Mouse (Mus musculus) splenic B cell, adult 2 months (primary cell): ENCODE results near the gene Lsm2.
"Not testable (repeated sequence)": the region's sequence is repeated elsewhere in the genome, so short reads cannot be mapped to it uniquely, and the experiment has no call there.

ENCODE experiments used
- DNase-seq: peaks from one replicate; pipeline ENCODE4 v3.0.0-alpha.2; 2011; ENCODE audit warnings: low read depth, low spot score
- H3K27me3 ChIP-seq: 2 replicates; pipeline ENCODE4 v1.6.1; 2012; ENCODE audit warnings: mild to moderate bottlenecking, low read length, moderate library complexity, mixed read lengths; ENCODE audit not compliant: control insufficient read depth, poor library complexity, insufficient read depth, severe bottlenecking
- H3K36me3 ChIP-seq: 2 replicates; pipeline ENCODE4 v1.6.1; 2012; ENCODE audit warnings: mild to moderate bottlenecking, low read length, moderate library complexity, mixed read lengths; ENCODE audit not compliant: control insufficient read depth, poor library complexity, insufficient read depth, severe bottlenecking

Lsm2 gene

DNA sequence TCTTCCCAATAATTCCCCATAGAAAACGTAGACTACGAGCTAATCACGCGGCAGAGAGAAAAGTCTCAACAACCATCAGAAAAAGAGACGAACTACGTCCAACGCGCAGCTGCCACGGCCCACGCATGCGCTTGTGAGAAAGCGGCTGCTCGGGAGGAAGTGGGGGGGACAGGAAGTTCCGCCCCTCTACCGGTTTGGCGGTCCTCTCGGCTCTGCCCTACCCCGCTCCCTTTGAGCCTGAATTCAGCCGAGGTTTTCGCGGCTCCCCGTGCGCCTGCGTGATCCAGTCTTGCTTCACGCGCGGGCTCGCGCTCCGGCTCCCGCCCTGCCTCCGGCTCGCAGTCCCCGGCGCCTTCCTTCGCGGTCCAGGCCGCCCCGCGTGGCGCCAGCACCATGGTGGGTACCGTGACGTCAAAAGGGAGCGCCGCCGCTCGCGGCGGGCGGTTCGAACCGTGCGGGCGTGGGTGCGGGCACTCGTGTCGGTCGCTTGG is at the start of gene Lsm2:
TSS of gene Lsm2 (plus strand) at position 173 of the 491 bp plus-strand sequence.
- Histone ChIP-seq H3K27me3 (no peaks in the 10 kb centered on the region), H3K36me3 (no peaks in the 10 kb centered on the region; the same call in 1 of the 2 replicates)
- peak; percentile 95 for DNase-seq

DNA sequence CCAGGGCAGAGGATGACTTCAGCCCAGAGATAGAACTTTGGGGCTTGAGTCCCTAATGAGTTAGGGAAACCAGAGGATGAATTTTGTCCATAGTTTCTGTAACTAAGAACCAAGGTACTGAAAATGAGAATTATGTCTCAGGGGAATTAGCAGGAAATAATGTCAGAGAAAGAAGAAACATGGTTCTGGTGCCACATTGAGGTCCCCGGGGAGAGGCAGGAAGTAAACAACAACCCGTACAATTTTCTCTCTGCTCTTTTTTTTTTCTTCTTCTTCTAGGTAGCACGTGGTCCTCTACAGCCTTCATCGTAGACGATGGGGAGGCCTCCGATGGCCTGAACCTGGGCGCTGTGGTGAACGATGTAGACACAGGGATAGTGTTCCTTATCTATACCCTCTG is 49.4 kb upstream of the Lsm2 start:
- peak; percentile 86 for DNase-seq
- peaks cover 13% of the 10 kb centered on the region for H3K36me3 ChIP-seq
- H3K27me3 ChIP-seq = no peaks in the 10 kb centered on the region

DNA sequence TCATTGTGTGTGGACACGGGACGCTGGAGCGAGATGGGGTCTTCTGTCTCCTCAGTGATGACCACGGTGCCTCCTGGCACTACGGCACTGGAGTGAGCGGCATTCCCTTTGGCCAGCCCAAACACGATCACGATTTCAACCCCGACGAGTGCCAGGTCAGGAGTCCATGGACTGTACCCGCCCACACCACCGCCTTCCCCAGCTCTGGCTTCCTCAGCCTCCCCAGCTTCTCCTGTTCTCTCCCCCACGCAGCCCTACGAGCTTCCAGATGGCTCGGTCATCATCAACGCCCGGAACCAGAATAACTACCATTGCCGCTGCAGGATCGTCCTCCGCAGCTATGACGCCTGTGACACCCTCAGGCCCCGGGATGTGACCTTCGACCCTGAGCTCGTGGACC is 47.6 kb upstream of the Lsm2 start:
- H3K27me3 ChIP-seq = no peaks in the 10 kb centered on the region
- peaks cover 13% of the 10 kb centered on the region for H3K36me3 ChIP-seq
- no peak for DNase-seq

DNA sequence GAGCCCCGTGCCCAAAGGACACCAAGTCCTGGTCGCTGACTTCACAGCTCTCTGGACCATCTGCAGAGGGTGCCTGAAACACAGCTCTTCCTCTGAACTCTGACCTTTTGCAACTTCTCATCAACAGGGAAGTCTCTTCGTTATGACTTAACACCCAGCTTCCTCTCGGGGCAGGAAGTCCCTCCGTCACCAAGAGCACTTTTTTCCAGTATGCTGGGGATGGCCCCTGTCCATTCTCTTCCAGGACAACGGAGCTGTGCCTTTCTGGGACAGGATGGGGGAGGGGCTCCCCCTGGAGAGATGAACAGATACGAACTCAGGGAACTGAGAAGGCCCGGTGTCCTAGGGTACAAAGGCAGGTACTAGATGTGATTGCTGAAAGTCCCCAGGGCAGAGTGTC is 46.8 kb upstream of the Lsm2 start:
- H3K27me3 ChIP-seq = no peaks in the 10 kb centered on the region
- peaks cover 13% of the 10 kb centered on the region for H3K36me3 ChIP-seq
- no peak for DNase-seq

DNA sequence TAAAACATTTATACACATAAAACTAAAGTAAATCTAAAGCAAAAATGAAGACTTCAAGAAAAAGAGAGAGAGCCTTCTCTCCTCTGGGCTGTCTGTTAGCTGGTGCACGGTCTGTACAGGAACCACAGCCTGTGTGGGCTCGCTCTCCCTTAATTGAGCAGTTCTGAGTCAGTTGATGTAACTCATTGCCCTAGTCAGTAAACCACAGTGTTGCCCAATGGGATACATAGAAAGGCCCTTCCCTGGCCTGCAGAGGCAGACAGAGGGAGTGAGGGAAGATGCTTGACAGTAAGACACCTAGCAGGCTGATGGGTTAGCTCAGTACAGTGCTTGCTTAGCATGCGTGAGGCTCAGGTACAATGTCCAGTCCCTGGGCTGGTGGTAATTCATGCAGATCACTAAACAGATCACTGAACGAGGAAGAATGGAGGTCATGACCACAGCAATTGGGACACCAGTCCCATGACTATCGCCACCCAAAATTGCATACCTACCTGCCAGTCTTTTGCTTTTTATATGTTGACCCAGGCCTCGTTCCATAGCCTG is 43.6 kb upstream of the Lsm2 start:
- H3K27me3 ChIP-seq = no peaks in the 10 kb centered on the region
- DNase-seq = no peak
- peaks cover 13% of the 10 kb centered on the region for H3K36me3 ChIP-seq

DNA sequence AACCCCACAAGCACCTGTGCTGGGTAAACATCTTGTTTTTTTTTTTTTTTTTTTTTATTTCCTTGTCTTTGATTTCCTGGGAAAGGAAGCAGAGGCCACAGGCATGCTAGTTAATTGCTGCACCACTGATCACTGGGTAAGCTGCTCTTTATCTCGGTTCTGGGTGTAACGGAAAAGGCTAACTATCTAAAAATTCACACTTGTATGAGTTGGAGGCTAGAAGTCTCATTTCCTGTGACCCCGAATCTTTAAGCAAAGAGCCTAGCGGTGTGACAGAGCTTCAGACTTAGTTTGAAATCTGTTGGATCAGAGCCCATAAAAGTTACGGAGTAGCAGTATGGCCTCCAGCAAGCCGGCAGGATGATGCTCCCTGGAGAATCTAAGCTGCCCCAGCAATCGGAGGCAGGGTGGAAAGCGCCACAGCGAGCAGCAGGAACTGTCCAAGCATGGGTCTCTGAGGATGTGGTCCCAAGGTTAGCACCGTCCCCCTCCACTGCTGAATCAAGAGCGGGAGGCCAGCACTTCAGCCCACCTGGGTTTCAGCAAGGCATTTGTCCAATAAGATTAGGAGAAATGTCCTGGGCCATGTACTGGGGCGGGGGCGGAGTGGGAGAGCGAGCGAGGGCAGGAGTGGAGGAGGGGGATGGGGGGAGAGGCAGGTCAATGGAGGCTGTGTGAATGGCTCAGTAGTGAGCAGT is 40.2 kb upstream of the Lsm2 start:
- Histone ChIP-seq H3K27me3 (no peaks in the 10 kb centered on the region), H3K36me3 (no peaks in the 10 kb centered on the region)
- DNase-seq = no peak

DNA sequence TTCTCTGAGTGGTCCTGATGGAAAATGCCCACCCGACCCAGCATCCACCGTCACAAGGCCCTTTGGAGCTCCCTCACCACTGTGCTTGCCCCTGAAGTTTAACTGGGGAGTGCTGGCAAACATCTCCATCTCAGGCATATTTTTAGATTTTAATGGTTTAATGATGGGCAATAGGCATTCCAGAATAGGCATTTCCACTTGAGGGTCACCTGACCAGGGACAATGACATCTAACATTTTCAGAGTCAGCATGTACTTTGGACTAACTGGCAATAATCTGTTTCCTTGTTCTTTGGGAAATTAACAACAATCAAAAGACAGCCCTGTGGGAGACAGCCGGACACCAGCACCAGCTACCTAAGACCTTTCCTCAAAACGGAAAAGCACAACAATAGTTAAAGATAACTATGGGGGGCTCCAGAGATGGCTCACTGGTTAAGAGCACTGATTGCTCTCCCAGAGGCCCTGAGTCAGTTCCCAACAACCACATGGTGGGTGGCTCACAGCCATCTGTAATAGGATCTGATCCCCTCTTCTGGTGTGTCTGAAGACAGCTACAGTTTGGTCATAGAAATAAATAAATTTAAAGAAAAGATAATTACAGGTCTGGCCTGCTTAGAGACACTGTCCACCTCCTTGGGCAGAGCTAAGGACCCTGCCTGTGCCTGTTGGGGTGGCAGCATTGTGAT is 38.4 kb upstream of the Lsm2 start:
- Histone ChIP-seq H3K27me3 (no peaks in the 10 kb centered on the region), H3K36me3 (no peaks in the 10 kb centered on the region)
- DNase-seq = no peak

DNA sequence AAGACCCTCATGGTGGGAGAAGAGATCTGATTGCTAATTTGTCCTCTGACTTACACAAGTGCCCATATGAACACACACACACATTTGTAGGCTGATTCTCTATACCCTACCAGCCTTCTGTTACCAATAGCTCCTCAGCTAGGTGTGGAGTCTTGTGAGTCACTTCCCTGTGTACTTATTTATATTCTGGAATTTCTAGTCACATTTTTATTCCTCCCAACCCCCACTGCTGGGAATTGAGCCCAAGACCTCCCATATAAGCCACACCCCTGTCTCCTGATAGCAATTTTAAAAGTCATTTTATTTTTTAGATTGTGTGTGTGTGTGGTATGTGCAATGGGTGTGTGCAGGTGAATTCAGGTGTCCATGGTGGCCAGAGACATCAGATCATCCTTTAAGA is 37.3 kb upstream of the Lsm2 start:
- H3K27me3 ChIP-seq = no peaks in the 10 kb centered on the region
- DNase-seq = no peak
- H3K36me3 ChIP-seq = no peaks in the 10 kb centered on the region

DNA sequence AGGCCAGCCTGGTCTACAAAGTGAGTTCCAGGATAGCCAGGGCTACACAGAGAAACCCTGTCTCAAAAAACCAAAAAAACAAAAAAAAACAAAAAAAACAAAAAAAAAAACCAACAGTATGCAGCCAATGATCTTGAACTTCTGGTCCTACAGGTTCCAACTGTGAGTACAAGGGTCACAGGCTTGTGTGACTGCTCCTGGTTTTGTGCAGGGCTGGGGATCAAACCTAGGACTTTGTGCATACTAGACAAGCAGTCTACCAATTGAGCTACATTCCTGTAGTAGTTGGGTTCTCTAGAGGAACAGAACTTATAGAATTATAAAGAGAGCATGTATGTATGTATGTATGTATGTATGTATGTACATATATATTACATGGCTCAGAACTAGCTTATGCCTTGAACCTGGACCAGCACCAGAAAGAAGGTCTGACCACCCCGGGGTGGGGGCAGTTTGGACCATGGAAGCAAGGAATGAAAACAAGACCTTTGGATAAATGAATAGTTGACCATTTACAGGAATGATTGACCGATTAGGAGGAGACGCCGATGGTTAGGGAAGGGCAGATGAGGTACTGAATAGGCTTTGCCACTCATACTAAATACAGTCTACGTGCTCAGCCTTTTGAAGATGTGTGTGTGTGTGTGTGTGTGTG is 35.0 kb upstream of the Lsm2 start:
- no peak for DNase-seq
- H3K36me3 ChIP-seq = 0 out of 2 replicates have a peak, but pooled peaks cover 2% of the 10 kb centered on the region
- H3K27me3 ChIP-seq = no peaks in the 10 kb centered on the region

DNA sequence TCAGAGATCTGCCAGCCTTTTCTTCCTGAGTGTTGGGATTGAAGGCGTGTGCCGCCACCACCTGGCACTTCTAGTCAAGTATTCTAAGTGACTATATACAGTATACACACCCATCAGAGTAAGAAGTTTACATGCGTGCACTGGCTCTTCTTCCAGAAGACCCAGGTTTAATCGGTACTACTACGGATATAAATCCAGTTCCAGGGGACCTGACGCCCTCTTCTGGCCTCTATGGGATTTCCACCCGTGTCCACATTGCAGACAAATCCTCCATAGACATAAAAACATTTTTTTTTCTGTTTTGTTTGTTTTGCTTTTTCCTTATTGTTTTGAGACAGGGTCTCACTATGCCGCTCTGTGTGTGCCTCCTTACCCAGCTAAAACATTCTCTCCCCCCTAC is 34.1 kb upstream of the Lsm2 start:
- peak; percentile 65 for DNase-seq
- H3K36me3 ChIP-seq = 0 out of 2 replicates have a peak, but pooled peaks cover 2% of the 10 kb centered on the region
- no peaks in the 10 kb centered on the region for H3K27me3 ChIP-seq

DNA sequence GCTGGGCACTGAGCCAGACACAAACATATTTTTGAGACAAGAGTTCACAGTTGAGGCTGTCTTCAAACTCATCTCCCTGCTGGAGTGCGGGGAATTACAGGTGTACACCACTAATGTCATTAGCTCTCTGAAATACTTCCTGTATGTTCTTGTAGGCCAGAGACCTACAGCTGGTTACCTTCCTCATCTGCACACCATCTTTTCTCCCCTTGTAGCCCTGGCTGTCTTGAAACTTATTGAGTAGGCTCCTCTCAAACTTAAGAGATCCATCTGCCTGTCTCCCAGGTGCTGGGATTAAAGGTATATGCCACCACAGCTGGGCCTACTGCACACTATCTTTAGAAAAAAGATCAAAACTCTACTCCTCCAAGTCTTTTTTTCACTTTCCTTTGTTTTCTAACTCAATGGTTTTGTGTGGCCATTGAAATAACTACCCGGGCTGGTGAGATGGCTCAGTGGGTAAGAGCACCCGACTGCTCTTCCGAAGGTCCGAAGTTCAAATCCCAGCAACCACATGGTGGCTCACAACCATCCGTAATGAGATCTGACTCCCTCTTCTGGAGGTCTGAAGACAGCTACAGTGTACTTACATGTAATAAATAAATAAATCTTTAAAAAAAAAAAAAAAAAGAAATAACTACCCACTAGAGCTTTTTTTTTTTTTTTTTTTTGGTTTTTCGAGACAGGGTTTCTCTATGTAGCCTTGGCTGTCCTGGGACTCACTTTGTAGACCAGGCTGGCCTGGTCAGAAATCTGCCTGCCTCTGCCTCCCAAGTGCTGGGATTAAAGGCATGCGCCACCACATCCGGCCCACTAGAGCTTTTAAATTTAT is 32.7 kb upstream of the Lsm2 start:
- not testable (repeated sequence) for H3K36me3 ChIP-seq, H3K27me3 ChIP-seq, DNase-seq

DNA sequence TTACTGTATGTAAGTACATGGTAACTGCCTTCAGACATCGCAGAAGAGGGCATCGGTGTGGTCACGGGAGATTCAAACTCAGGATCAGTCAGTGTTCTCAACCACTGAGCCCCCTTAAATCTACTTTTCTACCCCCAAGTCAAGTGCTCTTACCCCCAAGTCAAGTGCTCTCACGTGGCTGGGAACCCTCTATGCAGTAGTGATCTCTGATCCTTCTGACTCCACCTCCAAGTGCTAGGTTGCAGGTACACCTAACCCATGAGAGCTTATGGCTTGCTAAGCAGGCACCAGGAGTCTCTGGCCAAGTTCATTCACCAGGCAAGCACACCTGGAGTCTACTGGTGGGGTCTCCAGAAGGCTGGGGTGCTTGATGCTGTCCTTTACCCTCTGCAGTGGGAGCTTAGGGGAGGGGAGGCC is 32.1 kb upstream of the Lsm2 start:
- Histone ChIP-seq H3K36me3 (0 out of 2 replicates have a peak, but pooled peaks cover 2% of the 10 kb centered on the region), H3K27me3 (no peaks in the 10 kb centered on the region)
- no peak for DNase-seq

DNA sequence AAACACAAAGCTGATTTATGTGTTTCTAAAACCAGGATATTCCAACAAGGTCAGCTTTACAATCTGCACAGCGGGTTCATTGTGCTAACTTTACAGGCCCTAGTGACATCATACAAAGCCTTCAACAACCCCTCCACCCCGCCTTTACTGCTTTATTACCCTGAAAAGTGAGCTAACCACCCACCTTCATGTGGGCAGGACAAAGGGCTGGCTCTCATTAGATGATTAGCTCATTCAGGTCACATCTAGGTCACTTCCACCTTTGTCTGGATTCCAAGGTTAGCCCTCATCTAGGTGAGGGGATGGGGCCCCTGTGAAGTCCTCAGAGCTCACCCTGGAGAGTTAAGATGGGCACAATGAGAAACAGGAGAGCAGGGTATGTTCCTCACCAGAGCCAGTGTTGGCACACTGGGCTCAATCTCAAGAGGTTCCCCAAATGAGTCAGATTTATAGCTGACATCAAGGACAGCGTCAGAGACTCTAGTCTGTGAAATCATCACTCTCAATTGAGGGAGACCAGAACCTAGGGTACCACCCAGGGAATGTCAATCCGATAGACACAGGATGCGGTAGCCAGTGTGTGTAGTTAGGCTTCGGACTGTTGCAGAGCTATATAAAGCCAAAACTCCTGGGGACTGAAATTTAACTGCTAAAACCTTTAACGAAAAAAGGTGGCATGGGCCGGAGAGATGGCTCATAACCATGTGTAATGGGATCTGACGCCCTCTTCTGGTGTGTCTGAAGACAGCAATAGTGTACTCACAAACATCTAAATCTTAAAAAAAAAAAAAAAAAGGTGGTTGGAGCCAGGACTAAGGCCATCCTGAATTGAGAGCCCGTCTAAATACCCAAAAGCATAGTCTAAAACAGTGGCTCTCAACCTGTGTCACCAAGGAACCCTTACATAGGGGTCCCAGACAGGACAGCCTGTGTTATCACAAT is 30.9 kb upstream of the Lsm2 start:
- Histone ChIP-seq H3K36me3 (0 out of 2 replicates have a peak, but pooled peaks cover 2% of the 10 kb centered on the region), H3K27me3 (no peaks in the 10 kb centered on the region)
- no peak for DNase-seq
